Mouse (Mus musculus) spleen, postnatal 36 days (tissue): ENCODE measurements around the gene Ccer1.
"Not testable (repeated sequence)": the region's sequence is repeated elsewhere in the genome, so short reads cannot be mapped to it uniquely, and the experiment has no call there.

ENCODE experiments used
- DNase-seq, 2 experiments: peaks; one replicate each; pipeline ENCODE4 v3.0.0; 2022; ENCODE audit warnings: low spot score in 2 of 2, mixed read lengths in 1 of 2

Ccer1 gene

DNA sequence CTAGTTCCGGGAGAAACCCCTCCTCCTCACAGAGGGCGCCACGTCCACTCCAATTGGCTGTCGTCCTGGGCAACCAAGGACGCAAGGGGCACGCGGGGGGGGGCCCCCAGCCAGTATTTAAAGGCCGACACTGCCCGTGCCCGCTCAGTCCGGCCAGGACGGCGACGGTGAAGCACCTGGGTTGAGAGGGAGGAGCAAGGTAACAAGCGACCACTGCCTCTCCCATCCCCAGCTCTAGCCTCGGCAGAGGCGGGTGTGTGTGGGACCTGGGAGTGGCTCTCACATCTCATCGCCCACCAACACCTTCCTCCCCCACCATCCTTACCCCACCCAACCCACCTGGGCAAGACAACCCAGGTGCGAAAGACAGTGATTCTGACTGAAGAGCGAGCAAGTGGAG lies at the start of gene Ccer1:
TSS of gene Ccer1 (plus strand) at position 147 of the 400 bp plus-strand sequence.
- DNase-seq, result no peak

DNA sequence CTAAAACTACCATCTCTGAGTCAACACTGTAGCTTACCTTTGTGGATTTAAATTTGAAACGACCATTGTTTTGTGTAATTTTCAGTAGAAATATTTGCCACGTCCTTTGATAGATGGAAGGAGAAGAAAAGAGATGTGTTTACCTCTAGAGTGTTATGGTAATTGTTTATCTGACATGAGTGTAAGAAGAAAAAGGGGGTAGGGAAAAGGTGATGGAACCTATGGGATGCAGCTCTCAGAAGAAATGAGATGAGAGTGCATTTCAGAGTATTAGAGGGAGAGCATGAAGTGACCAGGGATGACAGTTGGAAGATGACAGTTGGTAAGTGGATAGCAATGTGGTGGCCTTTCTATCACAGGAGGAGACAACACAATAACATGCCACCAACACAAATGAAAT lies 49.1 kb upstream of the Ccer1 start, which contains the start of gene Epyc:
TSS of gene Epyc (plus strand) at position 301 of the 400 bp plus-strand sequence.
- no peak for DNase-seq

DNA sequence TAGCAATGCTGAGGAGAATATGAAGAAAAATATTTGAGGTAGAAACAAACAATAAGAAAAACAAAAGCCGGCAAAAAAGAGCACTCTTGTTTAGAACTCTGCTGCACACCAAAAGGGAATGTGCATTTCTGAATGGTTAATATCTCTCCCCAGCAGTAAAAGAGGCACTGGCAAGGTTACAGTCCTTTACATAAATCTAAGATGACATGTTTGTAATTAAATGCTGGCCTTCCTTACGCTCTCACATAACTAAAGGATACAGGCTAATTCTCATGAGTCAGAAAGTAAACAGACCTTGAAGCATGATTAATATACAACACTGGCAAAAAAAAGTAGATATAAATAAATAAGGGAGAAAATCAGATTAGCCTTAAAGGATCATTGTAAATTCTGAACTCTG lies 42.5 kb upstream of the Ccer1 start:
- no peak for DNase-seq

DNA sequence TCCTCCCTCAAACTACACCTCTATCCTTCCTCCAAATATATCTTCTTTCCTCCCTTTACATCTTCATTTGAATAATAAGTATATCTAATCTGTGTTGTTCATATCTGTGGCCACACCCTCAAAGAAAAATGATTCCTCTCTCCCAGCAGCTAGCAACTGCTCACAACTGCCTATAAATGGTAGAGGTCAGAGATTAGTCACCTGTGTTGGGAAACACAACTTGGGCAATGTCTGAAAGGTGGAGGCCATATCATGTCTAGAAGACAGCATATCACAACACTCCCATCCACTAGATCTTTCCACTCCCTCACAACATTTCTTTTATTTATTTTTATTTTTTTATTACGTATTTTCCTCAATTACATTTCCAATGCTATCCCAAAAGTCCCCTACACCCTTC lies 33.4 kb upstream of the Ccer1 start:
- DNase-seq, result no peak

DNA sequence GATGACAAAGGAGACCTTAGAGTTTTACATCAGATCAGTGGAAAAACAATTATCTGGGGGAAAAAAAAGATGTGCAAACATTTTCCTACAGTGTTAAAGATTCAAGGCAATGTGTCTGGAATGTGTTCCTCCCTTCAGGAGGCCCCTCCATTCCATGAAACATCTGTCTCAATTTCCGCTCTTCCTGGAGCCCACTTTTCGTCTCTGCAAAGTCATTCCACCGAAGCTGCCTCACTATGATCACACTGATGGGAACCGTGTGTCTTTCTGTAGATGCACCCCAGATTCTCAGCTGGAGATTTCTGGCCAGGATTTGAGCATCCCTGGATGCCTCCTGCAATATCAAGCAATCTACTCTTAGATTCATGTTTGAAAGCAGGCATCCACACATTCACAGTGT lies 24.2 kb upstream of the Ccer1 start:
- no peak for DNase-seq

DNA sequence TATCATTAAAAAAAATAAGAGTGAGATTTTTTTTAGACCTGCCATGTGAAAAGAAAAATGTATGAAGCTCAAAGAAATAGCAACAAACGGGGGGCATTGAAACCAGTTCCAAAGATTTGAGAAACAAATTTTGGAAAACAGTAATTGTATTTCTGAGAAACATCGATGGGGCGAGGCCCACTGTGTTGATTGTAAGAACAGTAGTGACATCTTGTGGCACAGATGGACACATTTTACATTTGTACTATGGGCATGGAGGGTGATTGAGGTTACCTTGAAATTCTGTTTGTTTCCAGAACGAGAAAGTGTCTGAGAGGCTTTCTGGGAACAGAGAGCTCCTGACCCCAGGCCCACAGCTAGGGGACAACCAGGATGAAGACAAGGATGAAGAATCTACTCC lies 22.7 kb upstream of the Ccer1 start:
- DNase-seq, result no peak

DNA sequence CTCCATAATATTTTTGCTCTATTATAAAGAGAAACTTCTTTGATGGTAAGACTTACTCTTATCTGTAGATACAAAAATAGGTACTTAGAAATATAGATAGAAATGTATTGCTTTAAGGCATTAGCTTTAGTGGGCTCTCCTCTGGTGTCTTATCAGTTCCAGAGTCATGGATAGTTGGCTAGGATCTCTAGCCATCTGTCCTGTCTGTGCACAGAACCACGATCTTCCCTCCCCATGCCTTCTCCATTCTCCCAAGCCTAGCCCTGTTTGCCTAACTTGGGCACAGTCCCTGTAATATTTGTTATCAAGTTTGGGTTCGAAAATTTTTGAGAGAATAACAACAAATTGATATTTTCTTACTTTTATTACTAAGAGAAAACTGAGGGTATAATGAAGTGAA lies 19.6 kb upstream of the Ccer1 start:
- DNase-seq, result no peak

DNA sequence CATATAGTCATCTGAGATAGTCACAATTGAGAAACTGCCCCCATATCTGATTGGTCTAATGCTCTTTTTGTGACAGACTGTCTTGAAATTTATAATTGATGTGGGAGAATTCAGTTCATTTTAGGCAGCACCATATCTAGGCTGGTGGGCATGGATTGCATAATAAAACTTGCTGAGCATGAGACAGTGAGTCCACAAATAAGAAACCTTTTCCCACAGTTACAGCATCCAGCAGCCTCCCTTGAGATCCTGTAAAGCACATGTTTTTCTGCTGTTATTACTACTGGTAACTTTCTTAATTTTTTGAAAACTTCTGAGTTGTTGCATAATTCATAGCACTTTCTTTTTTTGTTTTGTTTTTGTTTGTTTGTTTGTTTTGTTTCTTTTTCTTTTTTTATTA lies 9.9 kb upstream of the Ccer1 start:
- DNase-seq, result no peak

DNA sequence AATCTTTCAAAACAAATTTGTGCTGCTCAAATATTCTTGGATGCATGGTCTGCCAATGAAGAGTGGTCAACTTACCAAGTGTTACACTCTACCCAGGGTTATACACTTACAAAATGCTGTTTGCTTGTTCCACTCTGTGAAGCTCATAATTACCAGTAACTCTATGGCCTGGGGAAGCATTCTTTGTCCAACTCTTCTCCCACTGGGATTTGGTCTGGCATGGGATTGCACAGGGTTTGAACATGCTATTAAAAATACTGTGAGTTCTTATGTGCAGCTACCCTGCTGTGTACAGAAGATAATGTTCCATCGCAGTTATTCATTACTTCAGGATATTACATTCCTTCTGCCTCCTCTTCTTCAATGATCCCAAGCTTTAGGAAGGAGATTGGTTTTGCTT lies 5.7 kb upstream of the Ccer1 start:
- no peak for DNase-seq

DNA sequence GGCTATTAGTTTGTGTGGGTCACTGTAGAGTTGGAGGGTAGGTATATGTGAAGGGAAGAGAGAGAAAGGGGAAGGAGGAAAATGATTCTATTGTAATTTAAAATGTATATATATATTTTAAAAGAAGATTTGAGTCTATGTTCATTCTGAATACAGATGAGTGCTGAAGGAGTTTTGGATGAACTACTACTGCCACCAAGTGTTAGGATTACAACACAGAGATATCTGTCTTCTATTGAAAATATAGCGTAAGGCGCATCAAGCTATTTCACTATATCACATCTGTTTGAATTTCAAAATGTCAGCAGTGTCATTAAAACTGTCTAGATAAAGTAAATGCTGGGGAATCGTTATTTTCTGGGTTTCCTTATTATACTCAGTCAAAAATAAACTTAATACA lies 3.4 kb upstream of the Ccer1 start:
- no peak for DNase-seq

DNA sequence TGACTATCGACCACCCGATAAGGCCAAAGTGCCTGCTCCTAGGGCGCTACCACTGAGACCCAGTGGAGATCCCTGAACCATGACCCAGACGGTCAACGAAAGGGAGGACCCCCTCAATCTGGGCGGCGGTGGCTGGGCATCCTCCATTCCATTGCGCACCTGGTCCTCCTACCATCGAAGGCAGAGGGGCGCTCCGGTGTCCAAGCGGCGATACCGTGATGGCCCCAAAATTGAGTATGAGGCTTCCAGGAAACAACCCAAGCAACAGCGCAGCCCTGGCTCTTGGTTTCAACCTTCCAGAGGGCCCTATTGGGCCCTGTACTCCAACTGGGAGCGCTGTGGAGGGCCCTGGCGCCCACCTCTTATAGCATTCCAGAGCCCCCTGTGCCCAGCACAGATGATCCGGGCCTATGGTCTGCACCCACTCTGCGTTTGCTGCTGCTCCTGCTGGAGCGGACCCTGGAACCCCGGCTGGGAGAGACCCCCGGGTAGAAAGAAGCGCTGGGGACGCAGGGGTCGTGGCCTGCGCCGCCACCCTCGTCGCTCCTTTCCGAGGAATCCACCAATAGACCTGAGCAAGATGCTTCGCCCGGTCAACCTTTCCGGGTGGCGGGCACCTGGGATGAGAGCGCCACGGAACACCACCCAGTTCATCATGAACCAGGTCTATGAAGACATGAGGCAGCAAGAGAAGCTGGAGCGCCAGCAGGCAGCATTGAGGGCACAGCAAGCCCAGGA lies 708 bp downstream of the Ccer1 start:
- DNase-seq, result no peak

DNA sequence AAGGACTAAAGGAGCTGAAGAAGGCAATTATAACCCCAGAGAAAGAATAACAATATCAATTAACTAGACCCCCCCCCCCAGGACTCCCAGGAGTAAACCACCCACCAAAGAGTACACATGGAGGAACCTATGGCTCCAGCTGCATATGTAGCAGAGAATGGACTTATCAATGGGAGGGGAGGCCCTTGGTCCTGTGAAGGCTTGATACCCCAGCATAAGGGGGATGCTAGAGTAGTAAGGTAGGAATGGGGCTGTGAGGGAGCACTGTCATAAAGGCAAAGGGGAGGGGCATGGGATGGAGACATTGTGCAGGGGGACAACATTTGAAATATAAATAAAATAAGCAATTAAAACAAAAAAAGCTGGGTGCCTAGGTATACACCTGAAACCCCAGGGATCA lies 9.5 kb downstream of the Ccer1 start:
- no peak for DNase-seq

DNA sequence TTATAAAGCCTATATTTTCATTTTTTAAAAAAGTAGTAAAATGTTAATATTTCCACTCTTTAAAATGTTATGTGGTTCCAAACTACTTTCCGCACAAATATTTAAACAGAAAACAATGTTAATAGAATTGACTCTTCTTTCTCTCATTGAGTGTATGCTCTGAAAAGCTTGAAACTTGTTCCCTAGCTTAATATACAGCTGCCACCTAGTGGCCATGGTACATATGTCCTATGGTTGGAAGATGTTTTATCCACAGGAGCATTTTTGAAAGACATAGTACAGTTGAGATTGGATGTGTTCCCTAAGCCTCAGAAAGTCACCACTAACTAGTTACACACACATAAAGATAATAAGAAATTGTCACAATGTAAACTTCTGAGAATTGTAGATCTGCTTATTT lies 11.7 kb downstream of the Ccer1 start:
- DNase-seq, result no peak

DNA sequence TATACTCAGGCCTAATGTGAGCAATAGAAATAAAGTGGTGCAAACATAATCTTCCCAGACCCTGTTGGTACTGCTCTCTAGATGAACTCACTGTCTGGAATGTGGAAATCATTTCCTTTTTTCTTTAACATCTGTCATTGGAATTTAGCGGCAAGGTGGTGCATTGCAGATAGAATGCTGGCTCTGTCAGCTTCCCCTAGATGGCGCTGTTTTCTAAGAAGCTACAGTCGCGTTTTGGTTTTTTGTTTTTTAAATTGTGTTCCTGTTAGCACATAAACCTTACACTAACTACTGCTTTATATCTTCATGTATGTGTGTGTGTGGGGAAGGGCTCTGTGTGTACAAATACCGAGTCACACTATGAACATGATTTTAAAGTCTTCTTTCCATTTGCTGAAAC lies 19.8 kb downstream of the Ccer1 start:
- DNase-seq, result no peak

DNA sequence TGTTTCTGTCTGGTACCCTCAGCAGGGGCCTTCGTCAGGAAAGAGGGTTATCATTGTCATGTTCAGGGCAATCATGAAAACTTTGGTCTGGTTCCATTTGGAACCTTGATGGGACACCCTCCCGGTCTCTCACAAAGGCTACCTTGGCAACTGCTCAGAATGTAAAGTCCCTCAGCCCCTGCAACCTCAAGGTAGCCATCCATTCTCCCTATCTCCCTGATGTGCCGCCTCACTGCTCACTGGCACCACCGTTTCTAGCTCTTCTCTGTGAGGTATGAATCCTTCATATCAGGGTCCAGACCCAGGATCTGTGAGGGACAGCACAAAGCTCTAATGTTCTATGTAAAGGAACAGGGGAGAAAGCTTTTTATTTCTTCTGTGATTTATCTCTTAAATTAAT lies 21.7 kb downstream of the Ccer1 start:
- no peak for DNase-seq

DNA sequence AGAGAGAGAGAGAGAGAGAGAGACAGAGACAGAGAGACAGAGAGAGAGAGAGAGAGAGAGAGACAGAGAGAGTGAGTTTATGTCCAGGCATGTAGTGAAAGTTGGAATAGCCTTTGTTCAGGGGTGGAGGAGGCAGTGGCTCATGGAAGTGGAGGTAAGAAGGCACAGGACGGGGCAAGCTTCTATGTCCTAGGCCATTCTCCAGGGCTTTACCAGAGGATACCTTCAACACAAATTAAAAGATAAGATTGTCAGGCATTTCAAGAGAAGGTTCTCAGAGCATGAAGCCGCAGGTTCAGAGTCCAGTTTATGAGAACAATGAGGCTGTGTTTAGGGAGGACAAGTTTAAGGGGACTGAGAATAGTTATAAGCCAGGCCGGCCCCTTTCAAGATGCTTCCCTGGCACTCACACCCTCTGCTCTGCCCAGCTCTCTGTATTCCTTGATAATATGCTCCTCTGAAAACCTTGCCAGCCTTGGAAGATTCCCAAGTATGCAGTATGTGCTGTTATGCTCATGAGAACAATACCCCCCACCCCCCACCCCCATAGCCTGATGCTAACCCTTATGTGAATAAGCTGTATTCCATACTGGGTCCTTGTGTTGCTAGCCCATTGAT lies 22.5 kb downstream of the Ccer1 start:
- DNase-seq, result no peak

DNA sequence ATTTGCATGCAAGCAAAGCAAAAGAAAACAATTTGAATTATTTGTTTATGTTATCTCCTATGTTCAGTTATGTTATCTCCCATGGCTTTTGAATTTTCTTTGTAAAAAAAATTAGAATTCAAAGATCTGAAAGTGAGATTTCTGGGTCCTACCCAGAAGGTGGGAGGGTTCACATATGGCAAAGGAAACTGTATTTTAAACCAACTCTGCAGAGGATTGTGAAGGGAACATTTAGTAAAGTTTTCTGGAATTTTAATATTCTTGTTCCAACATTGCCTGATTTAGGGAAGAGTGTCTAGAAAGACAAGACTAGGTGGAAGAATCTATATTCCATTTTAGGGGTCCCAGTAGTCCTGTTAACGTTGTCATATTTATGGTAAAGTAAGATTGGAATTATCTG lies 24.4 kb downstream of the Ccer1 start:
- DNase-seq, result no peak

DNA sequence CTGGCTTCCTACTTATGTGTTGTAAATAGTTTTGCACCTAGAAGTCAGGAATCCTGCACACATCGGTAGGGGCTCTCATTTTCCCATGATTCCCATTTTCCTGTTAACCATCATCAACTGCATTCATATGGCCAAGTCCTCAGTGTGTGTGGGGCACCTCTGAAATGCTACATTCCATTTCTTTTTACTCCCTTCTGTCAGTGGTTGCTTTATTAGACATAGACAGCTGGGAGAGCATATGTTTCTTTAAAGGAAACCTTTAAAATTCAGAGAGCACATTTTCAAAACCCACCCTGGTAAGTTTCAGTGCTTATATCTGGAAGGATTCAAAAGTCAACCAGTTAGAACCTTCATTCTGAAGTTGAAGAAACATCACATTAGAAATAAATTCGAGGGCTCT lies 25.2 kb downstream of the Ccer1 start:
- no peak for DNase-seq

DNA sequence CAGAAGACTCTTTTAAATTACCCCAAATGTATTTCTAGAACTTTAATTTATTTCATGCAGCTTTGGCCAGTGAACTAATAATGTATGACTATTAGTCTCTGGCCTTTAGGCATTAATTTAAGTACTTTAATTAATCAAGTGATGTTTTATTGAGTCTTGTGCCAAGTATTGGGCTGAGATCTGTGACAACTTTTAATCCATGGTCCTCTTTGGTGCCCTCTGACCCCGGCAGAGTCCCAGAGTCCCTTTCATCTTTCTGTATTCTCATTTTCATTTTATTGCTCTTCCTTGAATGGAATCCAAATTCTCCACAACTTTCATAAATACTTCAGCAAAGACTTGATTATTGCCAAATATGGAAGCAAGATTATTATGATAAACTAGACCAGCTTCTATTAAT lies 27.8 kb downstream of the Ccer1 start:
- DNase-seq, result no peak

DNA sequence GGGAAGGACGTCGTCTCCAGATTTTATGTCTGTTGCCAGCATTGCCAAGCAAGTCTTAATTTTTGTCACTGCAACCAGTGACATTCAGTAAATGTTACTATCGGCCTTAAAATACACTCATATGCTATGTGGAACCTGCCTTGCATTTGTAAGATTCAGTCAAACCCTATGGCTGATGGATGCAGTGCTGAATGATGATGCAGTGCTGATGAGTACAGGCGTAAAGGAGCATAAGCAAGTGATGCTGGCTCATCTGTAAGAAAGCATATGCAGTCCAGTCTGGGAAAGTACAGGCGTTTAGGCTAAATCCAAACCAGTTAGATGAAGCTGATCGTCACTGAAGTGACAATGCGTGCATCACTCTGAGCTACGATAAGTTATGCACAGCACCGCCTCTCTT lies 29.9 kb downstream of the Ccer1 start:
- no peak for DNase-seq

DNA sequence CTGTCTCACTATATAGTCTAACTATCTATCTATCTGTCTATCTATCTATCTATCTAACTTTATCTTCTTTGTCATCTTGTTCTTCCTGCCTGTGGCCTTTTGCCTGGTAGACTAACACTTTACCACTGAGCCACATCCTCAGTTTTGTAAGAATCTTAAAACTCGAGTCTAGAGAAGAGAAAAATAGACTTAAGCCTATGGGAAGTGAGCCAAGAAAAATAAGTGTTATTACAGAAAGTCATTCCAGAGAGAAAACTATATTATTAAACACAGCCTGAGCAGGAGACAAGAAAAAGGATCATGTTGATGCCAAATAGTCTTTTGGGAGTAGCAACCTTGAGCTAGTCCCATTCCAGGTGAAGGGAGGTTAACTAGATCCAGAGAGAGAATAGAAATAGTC lies 33.1 kb downstream of the Ccer1 start:
- no peak for DNase-seq

DNA sequence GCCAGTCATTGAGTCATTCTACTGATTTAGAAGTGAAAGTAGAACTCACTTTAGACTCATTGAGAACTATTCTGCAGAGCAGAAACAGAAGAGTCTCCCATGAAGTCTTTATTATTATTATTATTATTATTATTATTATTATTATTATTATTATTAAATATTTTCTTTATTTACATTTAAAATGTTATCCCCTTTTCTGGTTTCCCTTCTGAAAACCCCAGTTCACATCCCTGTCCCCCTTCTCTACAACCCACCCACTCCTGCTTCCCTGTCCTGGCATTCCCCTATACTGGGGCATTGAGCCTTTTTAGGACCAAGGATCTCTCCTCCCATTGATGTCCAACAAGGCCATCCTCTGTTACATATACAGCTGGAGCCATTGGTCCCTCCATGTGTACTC lies 33.8 kb downstream of the Ccer1 start, which contains the start of gene C030005K15Rik:
TSS of gene C030005K15Rik (minus strand) at position 101 of the 400 bp plus-strand sequence.
- DNase-seq, result not testable (repeated sequence)
